Mouse (Mus musculus) right cerebral cortex, postnatal 36 days (tissue): Measurements from ENCODE around the gene Cs.
A peak's percentile ranks its signal among the peaks of the same experiment; 100 is the strongest.
"Not testable (repeated sequence)": the region's sequence is repeated elsewhere in the genome, so short reads cannot be mapped to it uniquely, and the experiment has no call there.

Experiments
- DNase-seq, 2 experiments: peaks; one replicate each; pipeline ENCODE4 v3.0.0; 2022; ENCODE audit warnings: low spot score in 2 of 2, mixed read lengths in 1 of 2

Cs gene

GRCm38 (mm10) chr10:128337306-128338181 lies at the start of gene Cs:
Gene Cs, plus strand, starts transcription at chr10:128337734.
- peak; percentile 92 to 93 for DNase-seq

DNA sequence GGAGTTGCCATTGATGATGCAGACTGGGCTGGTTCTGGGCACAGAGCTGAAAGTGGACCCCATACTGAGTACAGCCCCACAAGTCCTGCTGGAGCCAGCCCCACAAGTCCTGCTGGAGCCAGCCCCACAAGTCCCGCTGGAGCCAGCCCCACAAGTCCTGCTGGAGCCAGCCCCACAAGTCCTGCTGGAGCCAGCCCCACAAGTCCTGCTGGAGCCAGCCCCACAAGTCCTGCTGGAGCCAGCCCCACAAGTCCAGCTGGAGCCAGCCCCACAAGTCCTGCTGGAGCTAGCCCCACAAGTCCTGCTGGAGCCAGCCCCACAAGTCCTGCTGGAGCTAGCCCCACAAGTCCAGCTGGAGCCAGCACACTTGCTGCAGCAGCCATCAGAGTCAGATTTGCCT lies 46.9 kb upstream of the Cs start:
- not testable (repeated sequence) for DNase-seq

DNA sequence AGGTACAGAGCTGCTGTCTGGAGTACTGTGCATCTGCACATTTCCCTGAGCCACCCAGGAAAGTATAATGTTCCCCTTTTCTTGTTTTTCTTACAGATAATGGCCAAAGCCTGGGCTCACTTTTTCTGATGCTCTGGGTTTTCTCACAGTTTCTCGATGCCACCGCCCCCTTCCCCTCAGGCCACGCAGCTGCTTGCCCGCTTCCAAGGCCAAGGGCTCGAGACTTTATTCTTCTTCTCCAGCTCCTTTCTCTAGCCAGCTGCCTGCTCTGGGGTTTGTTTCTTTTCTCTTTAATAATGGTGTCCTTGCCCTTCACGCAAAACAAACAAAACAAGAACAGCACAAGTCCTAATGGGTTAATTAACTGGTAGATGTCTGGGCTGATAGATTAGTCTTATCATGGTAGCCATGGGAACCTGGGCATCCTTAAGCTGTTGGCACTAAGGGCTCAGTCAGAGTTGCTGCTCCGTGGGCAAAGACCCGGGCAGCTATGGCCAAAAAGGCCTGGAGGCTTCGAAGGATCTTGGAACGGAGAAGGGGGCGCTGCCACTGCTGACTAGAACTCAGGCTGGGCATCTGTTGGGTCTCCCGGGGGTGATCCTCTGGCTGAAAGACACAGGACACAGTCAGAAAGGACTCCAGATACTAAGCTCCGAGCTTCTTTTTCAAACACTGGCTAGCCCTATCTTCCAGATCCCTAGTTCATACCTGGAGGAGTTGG lies 41.0 kb upstream of the Cs start:
- DNase-seq: no peak

DNA sequence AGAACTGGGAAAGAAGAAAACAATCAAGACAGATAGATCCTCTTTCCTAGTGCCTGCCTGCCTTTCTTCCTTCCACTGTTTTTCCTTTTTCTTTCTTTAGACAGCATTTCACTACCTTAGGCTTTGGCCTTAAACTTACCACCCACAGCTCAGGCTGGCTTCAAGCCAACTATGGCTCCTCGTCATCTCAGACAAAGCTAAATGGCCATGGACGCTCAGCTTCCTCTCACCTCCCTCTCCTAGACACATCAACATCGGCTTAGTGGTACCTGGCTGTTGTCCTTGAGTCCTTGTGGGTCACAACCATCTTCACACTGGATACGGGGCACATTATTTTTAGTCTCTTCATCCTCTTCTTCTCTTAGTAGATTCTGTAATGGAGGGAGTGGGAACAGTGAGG lies 40.3 kb upstream of the Cs start:
- no peak for DNase-seq

DNA sequence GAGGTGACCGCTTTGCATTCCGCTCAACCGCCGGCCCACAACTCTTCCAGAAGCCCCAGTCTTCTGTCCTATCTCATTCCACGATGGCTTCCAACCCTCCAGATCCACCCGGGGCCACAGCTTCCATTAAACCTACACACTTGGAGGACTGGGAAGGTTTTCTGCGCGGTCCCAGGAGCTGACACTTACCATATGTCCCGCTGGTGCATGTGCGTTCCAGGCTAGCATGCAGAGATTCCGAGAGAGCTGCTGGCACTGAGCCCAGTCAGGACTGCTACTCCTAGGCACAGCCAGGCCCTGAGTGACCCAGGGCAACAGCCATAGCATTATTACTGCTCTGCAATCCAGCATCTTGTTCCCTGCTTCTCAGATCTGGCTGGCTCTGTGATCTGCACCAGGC lies 39.9 kb upstream of the Cs start:
- DNase-seq: no peak

GRCm38 (mm10) chr10:128298243-128298642 lies 39.3 kb upstream of the Cs start:
- DNase-seq: no peak

GRCm38 (mm10) chr10:128298702-128299171 lies 38.8 kb upstream of the Cs start, which contains the start of gene Il23a:
Gene Il23a, minus strand, starts transcription at chr10:128298752.
- no peak for DNase-seq

DNA sequence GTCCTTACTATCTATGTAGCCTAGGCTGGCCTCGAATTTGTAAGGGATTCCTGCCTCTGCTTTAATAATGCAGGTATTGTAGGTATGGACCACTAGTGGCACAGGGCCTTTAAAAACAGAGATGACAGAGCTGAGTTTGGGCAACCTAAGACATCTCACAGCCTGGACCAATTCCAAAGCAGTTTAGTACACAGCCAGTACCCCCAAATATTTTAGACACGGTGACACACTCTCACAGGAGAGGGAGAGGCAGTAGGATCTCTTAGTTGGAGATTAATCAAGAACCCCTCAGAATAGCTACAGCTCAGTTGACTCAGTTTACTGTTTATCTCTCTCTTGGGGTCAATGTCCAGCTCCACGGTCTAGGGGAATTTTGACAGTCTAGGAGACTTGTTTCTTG lies 35.2 kb upstream of the Cs start:
- DNase-seq: no peak

- DNase-seq: peak in 1 of 2 experiments; percentile 28
These were observed 34.8 kb upstream of the Cs start for GRCm38 (mm10) chr10:128302785-128303125.

- peak; percentile 100 for DNase-seq
These were observed 34.2 kb upstream of the Cs start, which contains the start of gene Pan2 for GRCm38 (mm10) chr10:128303126-128304021. Gene Pan2, plus strand, starts transcription at chr10:128303335.

GRCm38 (mm10) chr10:128309654-128310053 lies 27.9 kb upstream of the Cs start:
- DNase-seq: no peak

DNA sequence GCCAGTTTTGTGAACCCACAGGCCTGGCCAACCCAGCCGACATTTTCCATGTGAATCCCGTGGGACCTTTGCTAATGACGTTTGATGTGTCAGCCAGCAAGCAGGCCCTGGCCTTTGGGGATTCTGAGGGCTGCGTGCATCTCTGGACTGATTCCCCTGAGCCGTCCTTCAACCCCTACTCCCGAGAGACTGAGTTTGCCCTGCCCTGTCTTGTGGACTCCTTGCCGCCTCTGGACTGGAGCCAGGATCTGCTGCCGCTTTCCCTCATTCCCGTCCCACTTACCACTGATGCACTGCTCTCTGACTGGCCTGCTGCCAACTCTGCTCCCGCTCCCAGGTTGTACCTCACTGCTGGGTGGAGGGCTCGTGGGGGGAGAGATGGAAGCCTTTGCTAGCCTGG lies 27.4 kb upstream of the Cs start:
- no peak for DNase-seq

DNA sequence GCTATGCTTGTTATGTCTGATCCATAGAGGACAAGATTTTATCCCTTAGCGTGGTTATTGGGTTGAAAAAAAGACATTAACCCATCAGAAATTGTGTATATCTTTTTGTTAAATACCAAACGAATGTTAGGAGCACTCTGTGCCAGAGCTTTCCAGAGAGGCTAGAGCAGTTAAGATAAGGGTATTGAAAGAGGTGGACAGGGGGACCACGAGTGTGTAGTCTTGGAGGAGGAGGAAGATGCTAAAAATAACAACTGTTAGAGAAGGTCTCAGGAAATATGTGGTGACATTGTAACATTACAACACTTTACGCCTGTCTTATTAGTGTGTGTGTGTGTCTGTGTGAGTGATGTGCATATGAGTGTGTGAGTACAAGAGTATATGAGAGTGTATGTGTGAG lies 26.6 kb upstream of the Cs start:
- DNase-seq: no peak

- DNase-seq: no peak
These were observed 22.0 kb upstream of the Cs start for GRCm38 (mm10) chr10:128315578-128315977.

DNA sequence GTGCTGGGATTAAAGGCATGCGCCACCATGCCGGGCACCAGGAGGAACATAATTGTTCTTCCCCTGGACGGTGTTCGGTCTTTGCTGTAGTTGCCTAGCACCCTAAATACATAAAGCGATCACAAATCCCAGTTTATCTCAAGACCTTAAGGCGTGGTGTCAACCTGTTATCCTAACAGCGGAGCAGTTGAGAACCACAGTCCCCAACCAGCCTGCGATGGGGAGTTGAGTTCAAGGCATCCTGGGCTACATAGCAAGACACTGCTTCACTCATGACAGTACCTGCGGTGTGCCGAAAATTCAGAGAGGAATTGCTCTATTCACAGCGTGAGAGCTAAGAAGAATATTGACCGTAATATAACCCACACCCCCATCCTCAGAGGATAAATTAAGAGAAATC lies 15.9 kb upstream of the Cs start:
- no peak for DNase-seq

GRCm38 (mm10) chr10:128322141-128323108 lies 15.1 kb upstream of the Cs start, which contains the start of gene Cnpy2:
Gene Cnpy2, plus strand, starts transcription at chr10:128322459.
- DNase-seq: peak; percentile 73 to 79

- DNase-seq: no peak
These were observed 14.0 kb upstream of the Cs start for GRCm38 (mm10) chr10:128323516-128323915.

DNA sequence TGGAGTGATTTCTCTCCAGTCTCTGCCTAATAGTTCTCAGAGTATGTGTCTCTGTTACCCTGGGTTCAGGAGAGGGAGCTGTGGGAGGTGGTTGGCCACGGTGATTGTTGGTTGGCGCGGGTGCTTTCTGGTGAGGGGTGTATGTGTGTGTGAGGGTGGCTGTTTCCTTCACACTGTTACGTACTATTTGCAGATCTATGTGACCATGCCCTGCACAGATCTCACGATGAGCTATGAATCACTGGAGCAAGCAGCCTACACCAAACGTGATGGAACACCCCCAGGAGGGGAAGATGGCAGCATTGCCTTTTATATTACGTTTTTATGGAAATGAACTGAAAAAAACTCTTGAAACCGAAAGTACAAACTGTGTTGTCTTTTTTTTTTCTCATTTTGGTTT lies 10.7 kb upstream of the Cs start:
- DNase-seq: peak in 1 of 2 experiments; percentile 24

DNA sequence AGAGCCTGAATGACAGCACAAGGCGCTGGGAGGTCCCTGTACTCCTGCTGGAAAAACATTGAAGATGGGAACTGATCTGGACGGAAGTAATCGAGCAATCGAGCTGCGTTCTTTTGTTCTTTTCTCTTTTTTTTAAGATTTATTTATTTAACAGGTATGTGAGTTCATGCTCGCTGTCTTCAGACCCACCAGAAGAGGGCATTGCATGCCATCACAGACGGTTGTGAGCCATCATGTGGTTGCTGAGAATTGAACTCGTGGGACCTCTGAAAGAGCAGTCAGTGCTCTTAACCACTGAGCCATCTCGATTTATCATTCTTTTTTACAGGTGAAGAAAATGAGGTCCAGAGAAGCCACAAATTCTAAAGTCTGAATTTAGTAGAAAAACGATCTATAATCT lies 9.9 kb upstream of the Cs start:
- no peak for DNase-seq
